Mouse (Mus musculus) intestine, embryonic 16.5 days (tissue): ENCODE results near the gene Zfp46. TPM values are rescaled to one million over a fixed set of nuclear protein-coding genes. Genes with fewer than 3 reads are reported as not detected.

ENCODE experiments used
- ATAC-seq: fragments of 200-750 bp; cut with Nextera tagmentation; 2 replicates; pipeline ENCODE4 v1.8.0; 2017; ENCODE audit warnings: moderate TSS enrichment, moderate library complexity
- H3K27ac ChIP-seq: fragments of 300-500 bp; sonication (generic); 2 replicates; pipeline ENCODE4 v1.5.1; 2014; ENCODE audit warnings: mild to moderate bottlenecking, low read length
- H3K27me3 ChIP-seq: fragments of 300-500 bp; sonication (generic); replicated peaks from 2 replicates; pipeline ENCODE4 v1.6.1; 2014; ENCODE audit warnings: low read length, control low read depth, mixed read lengths; ENCODE audit not compliant: control insufficient read depth, insufficient read depth
- H3K36me3 ChIP-seq: fragments of 300-500 bp; sonication (generic); 2 replicates; pipeline ENCODE4 v1.6.1; 2014; ENCODE audit warnings: low read length, control low read depth; ENCODE audit not compliant: control insufficient read depth, insufficient read depth
- H3K4me1 ChIP-seq: fragments of 300-500 bp; sonication (generic); 2 replicates; pipeline ENCODE4 v1.6.1; 2014; ENCODE audit warnings: low read length, control low read depth, mixed read lengths; ENCODE audit not compliant: control insufficient read depth, insufficient read depth
- H3K4me2 ChIP-seq: fragments of 300-500 bp; sonication (generic); 2 replicates; pipeline ENCODE4 v1.6.1; 2014; ENCODE audit warnings: low read depth, low read length, control low read depth
- H3K4me3 ChIP-seq: fragments of 300-500 bp; sonication (generic); 2 replicates; pipeline ENCODE4 v1.5.1; 2014; ENCODE audit warnings: mild to moderate bottlenecking, low read length
- H3K9ac ChIP-seq: fragments of 300-500 bp; sonication (generic); 2 replicates; pipeline ENCODE4 v1.6.1; 2014; ENCODE audit warnings: low read depth, low read length
- H3K9me3 ChIP-seq: fragments of 300-500 bp; sonication (generic); 2 replicates; pipeline ENCODE4 v1.6.1; 2016; ENCODE audit warnings: low read length, control low read depth; ENCODE audit not compliant: control insufficient read depth
- WGBS: fragments of 180-500 bp; shearing (Covaris S2); extraction: QIAGEN DNeasy Blood & Tissue Kit; methylation state at CpG from one replicate; pipeline ENCODE4 v1.1.7; 2014; 5-methylcytosine and 5-hydroxymethylcytosine counted together
- polyA plus RNA-seq: library from polyadenylated mRNA; unstranded; fragments of >200 nt; fragmentation: Nextera tagmentation; extraction: Ambion mirVana; gene quantifications from 2 replicates; pipeline ENCODE4 v1.2.1, GENCODE M21; 2015

Zfp46 gene
- 13.6 and 15.0 TPM in 2 replicates for polyA plus RNA-seq

- peaks cover 14% of the 10 kb centered on the region for H3K36me3 ChIP-seq
- H3K9me3 ChIP-seq, result 0 out of 2 replicates have a peak, but pooled peaks cover 2% of the 10 kb centered on the region
- 23% methylated on average over 5 of the region's 5 CpGs for WGBS
- peak within 1 kb of the TSS; percentile 94 for H3K27ac ChIP-seq
- peaks cover 19% of the 10 kb centered on the region for H3K4me1 ChIP-seq
- peak within 1 kb of the TSS; percentile 75 for H3K9ac ChIP-seq
- H3K4me2 ChIP-seq, result peak within 1 kb of the TSS; percentile 88
- H3K4me3 ChIP-seq, result peak within 1 kb of the TSS; percentile 83
- no peak for ATAC-seq
- no peaks in the 10 kb centered on the region for H3K27me3 ChIP-seq
These were observed at the start of gene Zfp46 for GRCm38 (mm10) chr4:136284455-136284854. Gene Zfp46, plus strand, starts transcription at chr4:136284683.

- H3K27me3 ChIP-seq, result no peaks in the 10 kb centered on the region
- H3K4me3 ChIP-seq, result no peak overlapping the region
- H3K36me3 ChIP-seq, result no peaks in the 10 kb centered on the region; the same call in 1 of the 2 replicates
- no peak for ATAC-seq
- 43% methylated on average over 13 of the region's 13 CpGs for WGBS
- no peak overlapping the region for H3K27ac ChIP-seq
- peaks cover 3% of the 10 kb centered on the region for H3K4me1 ChIP-seq
- no peak overlapping the region for H3K4me2 ChIP-seq
- no peak overlapping the region; the same call in 1 of the 2 replicates for H3K9ac ChIP-seq
- no peaks in the 10 kb centered on the region for H3K9me3 ChIP-seq
These were observed 45.8 kb upstream of the Zfp46 start for GRCm38 (mm10) chr4:136238669-136239068.

GRCm38 (mm10) chr4:136239111-136239510 lies 45.4 kb upstream of the Zfp46 start:
- ATAC-seq, result no peak
- H3K4me3 ChIP-seq, result no peak overlapping the region
- no peaks in the 10 kb centered on the region for H3K27me3 ChIP-seq
- H3K4me1 ChIP-seq, result peaks cover 3% of the 10 kb centered on the region
- no peaks in the 10 kb centered on the region; the same call in 1 of the 2 replicates for H3K36me3 ChIP-seq
- no peaks in the 10 kb centered on the region for H3K9me3 ChIP-seq
- no peak overlapping the region for H3K9ac ChIP-seq
- H3K27ac ChIP-seq, result no peak overlapping the region
- H3K4me2 ChIP-seq, result no peak overlapping the region
- WGBS, result 78% methylated on average over 9 of the region's 9 CpGs

- Histone ChIP-seq H3K9me3 (no peaks in the 10 kb centered on the region), H3K27ac (no peak overlapping the region), H3K4me2 (no peak overlapping the region), H3K27me3 (no peaks in the 10 kb centered on the region), H3K36me3 (no peaks in the 10 kb centered on the region; the same call in 1 of the 2 replicates), H3K4me1 (peaks cover 3% of the 10 kb centered on the region), H3K9ac (no peak overlapping the region), H3K4me3 (no peak overlapping the region)
- ATAC-seq, result peak; percentile 49; the same call in 1 of the 2 replicates
- WGBS, result 24% methylated on average over 8 of the region's 8 CpGs
These were observed 44.9 kb upstream of the Zfp46 start for GRCm38 (mm10) chr4:136239622-136240021.

- Histone ChIP-seq H3K4me1 (peaks cover 3% of the 10 kb centered on the region), H3K27me3 (no peaks in the 10 kb centered on the region), H3K4me3 (no peak overlapping the region), H3K27ac (no peak overlapping the region), H3K9me3 (no peaks in the 10 kb centered on the region), H3K36me3 (no peaks in the 10 kb centered on the region; the same call in 1 of the 2 replicates), H3K9ac (no peak overlapping the region), H3K4me2 (no peak overlapping the region)
- no peak for ATAC-seq
- 81% methylated on average over 14 of the region's 14 CpGs for WGBS
These were observed 44.4 kb upstream of the Zfp46 start for GRCm38 (mm10) chr4:136240123-136240522.

GRCm38 (mm10) chr4:136240955-136241354 lies 43.5 kb upstream of the Zfp46 start:
- ATAC-seq, result no peak
- H3K9me3 ChIP-seq, result no peaks in the 10 kb centered on the region
- no peaks in the 10 kb centered on the region for H3K27me3 ChIP-seq
- 69% methylated on average over 8 of the region's 8 CpGs for WGBS
- peaks cover 3% of the 10 kb centered on the region for H3K4me1 ChIP-seq
- H3K4me2 ChIP-seq, result no peak overlapping the region
- no peak overlapping the region for H3K27ac ChIP-seq
- no peak overlapping the region for H3K9ac ChIP-seq
- H3K36me3 ChIP-seq, result no peaks in the 10 kb centered on the region; the same call in 1 of the 2 replicates
- H3K4me3 ChIP-seq, result no peak overlapping the region

GRCm38 (mm10) chr4:136242065-136242703 lies 42.3 kb upstream of the Zfp46 start:
- no peak overlapping the region for H3K27ac ChIP-seq
- no peaks in the 10 kb centered on the region; the same call in 1 of the 2 replicates for H3K36me3 ChIP-seq
- peaks cover 13% of the 10 kb centered on the region for H3K4me1 ChIP-seq
- no peak for ATAC-seq
- H3K4me3 ChIP-seq, result no peak overlapping the region
- no peak overlapping the region for H3K9ac ChIP-seq
- 48% methylated on average over 8 of the region's 8 CpGs for WGBS
- H3K9me3 ChIP-seq, result no peaks in the 10 kb centered on the region
- no peak overlapping the region for H3K4me2 ChIP-seq
- no peaks in the 10 kb centered on the region for H3K27me3 ChIP-seq

- Histone ChIP-seq H3K9ac (no peak overlapping the region), H3K27ac (no peak overlapping the region), H3K4me2 (no peak overlapping the region), H3K4me3 (no peak overlapping the region), H3K36me3 (no peaks in the 10 kb centered on the region; the same call in 1 of the 2 replicates), H3K9me3 (no peaks in the 10 kb centered on the region), H3K4me1 (peaks cover 19% of the 10 kb centered on the region), H3K27me3 (no peaks in the 10 kb centered on the region)
- 82% methylated on average over 7 of the region's 7 CpGs for WGBS
- no peak for ATAC-seq
These were observed 41.8 kb upstream of the Zfp46 start for GRCm38 (mm10) chr4:136242728-136243127.

- Histone ChIP-seq H3K4me1 (peaks cover 27% of the 10 kb centered on the region), H3K27me3 (no peaks in the 10 kb centered on the region), H3K27ac (no peak overlapping the region), H3K9me3 (no peaks in the 10 kb centered on the region), H3K36me3 (no peaks in the 10 kb centered on the region; the same call in 1 of the 2 replicates), H3K4me2 (no peak overlapping the region), H3K4me3 (no peak overlapping the region), H3K9ac (no peak overlapping the region)
- WGBS, result 73% methylated on average over 7 of the region's 7 CpGs
- ATAC-seq, result no peak
These were observed 40.3 kb upstream of the Zfp46 start for GRCm38 (mm10) chr4:136244208-136244607.
